In the genomic region with DNA sequence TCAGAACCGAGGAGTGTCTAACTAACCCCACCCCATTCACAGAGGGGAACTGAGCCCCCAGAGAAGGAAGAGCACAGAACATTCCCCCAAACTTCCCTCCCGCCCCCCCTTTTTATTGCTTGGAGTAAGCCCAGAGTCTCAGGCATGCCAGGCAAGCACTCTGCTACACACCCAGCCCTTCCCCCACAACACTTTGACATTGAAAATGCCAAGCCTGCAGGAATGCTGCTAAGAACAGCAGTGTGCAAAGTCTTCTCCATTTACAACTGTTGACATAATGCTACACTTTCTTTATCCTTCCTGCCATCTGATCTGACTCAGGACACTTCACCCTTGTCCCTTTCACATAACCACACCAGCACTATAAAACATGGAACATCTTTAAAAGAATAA, we compare ENCODE assay signal across 11 mouse cellular contexts. TPM values are rescaled to one million over a fixed set of nuclear protein-coding genes. Genes with fewer than 3 reads are reported as not detected.
A peak's percentile ranks its signal among the peaks of the same experiment; 100 is the strongest.
DNase-seq lines count a peak whose midpoint lies in the region; ATAC-seq and TF ChIP-seq lines count a peak whose summit lies in the region.
"Had no signal": no experiment of that assay in that cellular context is flagged by ENCODE, and none has a peak within 500 bp of the region (broad histone marks: within the 10 kb centered on the region; RNA-seq: fewer than 3 reads in every experiment).

No protein-coding gene starts in this region.

- WGBS in forebrain, embryonic 15.5 days = 41% methylated on average over 2 of the region's 2 CpGs
- WGBS in forebrain, embryonic 11.5 days = 66% methylated on average over 2 of the region's 2 CpGs
- 39% methylated on average over 2 of the region's 2 CpGs for WGBS in midbrain, embryonic 14.5 days
- WGBS in midbrain, embryonic 15.5 days = 57% methylated on average over 2 of the region's 2 CpGs
- 9% methylated on average over 2 of the region's 2 CpGs for WGBS in large intestine, adult 2 months
- WGBS in stomach, postnatal 0 days = 8% methylated on average over 2 of the region's 2 CpGs

- TF ChIP-seq EP300 in stomach, postnatal 0 days (optimal IDR thresholded peaks at IDR 0.05) = no peak

- H3K27me3 ChIP-seq in forebrain, embryonic 15.5 days = no peaks in the 10 kb centered on the region
- peaks cover 2% of the 10 kb centered on the region; the same call in 1 of the 2 replicates for H3K27me3 ChIP-seq in forebrain, embryonic 11.5 days (ENCODE audit: control insufficient read depth, insufficient read depth, low read length)
- no peaks in the 10 kb centered on the region for H3K27me3 ChIP-seq in midbrain, embryonic 14.5 days (ENCODE audit: control insufficient read depth, insufficient read depth, low read length)
- H3K27me3 ChIP-seq in midbrain, embryonic 15.5 days (replicated peaks) = peaks cover 3% of the 10 kb centered on the region; the same call in 1 of the 2 replicates
- no peaks in the 10 kb centered on the region for H3K27me3 ChIP-seq in stomach, postnatal 0 days (ENCODE audit: control insufficient read depth, insufficient read depth, low read length)

- no peak overlapping the region for H3K4me2 ChIP-seq in forebrain, embryonic 15.5 days (replicated peaks)
- no peak overlapping the region for H3K4me2 ChIP-seq in forebrain, embryonic 11.5 days (ENCODE audit: low read depth, low read length, severe bottlenecking)
- no peak overlapping the region for H3K4me2 ChIP-seq in midbrain, embryonic 14.5 days (ENCODE audit: low read length)
- H3K4me2 ChIP-seq in midbrain, embryonic 15.5 days = no peak overlapping the region
- 0 out of 2 replicates have a peak overlapping the region, but pooled peaks have one; percentile 4 for H3K4me2 ChIP-seq in stomach, postnatal 0 days (replicated peaks; ENCODE audit: low read depth)

- no peak overlapping the region for H3K9ac ChIP-seq in forebrain, embryonic 15.5 days (replicated peaks)
- no peak overlapping the region for H3K9ac ChIP-seq in forebrain, embryonic 11.5 days (ENCODE audit: low read length)
- no peak overlapping the region for H3K9ac ChIP-seq in midbrain, embryonic 14.5 days (replicated peaks; ENCODE audit: low read length)
- H3K9ac ChIP-seq in midbrain, embryonic 15.5 days = no peak overlapping the region
- H3K9ac ChIP-seq in stomach, postnatal 0 days (ENCODE audit: low read length) = 0 out of 2 replicates have a peak overlapping the region, but pooled peaks have one; percentile 43

- H3K27ac ChIP-seq in forebrain, embryonic 15.5 days (replicated peaks) = peak overlapping the region; percentile 38
- H3K27ac ChIP-seq in forebrain, embryonic 11.5 days (ENCODE audit: low read depth, low read length) = no peak overlapping the region
- no peak overlapping the region for H3K27ac ChIP-seq in midbrain, embryonic 14.5 days (replicated peaks; ENCODE audit: low read depth, low read length)
- H3K27ac ChIP-seq in midbrain, embryonic 15.5 days = no peak overlapping the region
- peak overlapping the region; percentile 82 for H3K27ac ChIP-seq in stomach, postnatal 0 days (replicated peaks)

- no peak for DNase-seq in forebrain, embryonic 11.5 days (ENCODE audit: low spot score)
- peak; percentile 25 for DNase-seq in midbrain, embryonic 14.5 days
- peak; percentile 92 for DNase-seq in large intestine, adult 2 months (ENCODE audit: low read depth, low spot score)
- DNase-seq in stomach, postnatal 0 days (ENCODE audit: low spot score) = peak; percentile 63
- no peak for DNase-seq in layer of hippocampus, postnatal 10 days (ENCODE audit: low spot score in 2 of 2)
- DNase-seq in gastrocnemius, postnatal 36 days = no peak
- DNase-seq: cerebellum, adult 8-10 months had no signal

- TF ChIP-seq CTCF in stomach, postnatal 0 days (IDR thresholded peaks at IDR 0.05; ENCODE audit: low read depth) = no peak

- H3K36me3 ChIP-seq in forebrain, embryonic 15.5 days = no peaks in the 10 kb centered on the region
- no peaks in the 10 kb centered on the region for H3K36me3 ChIP-seq in forebrain, embryonic 11.5 days (ENCODE audit: control insufficient read depth, insufficient read depth, low read length)
- no peaks in the 10 kb centered on the region for H3K36me3 ChIP-seq in midbrain, embryonic 14.5 days (ENCODE audit: control insufficient read depth, insufficient read depth, low read length)
- no peaks in the 10 kb centered on the region for H3K36me3 ChIP-seq in midbrain, embryonic 15.5 days (replicated peaks)
- no peaks in the 10 kb centered on the region for H3K36me3 ChIP-seq in stomach, postnatal 0 days (ENCODE audit: control insufficient read depth, insufficient read depth, low read length)

- H3K9me3 ChIP-seq in forebrain, embryonic 15.5 days = no peaks in the 10 kb centered on the region
- no peaks in the 10 kb centered on the region for H3K9me3 ChIP-seq in forebrain, embryonic 11.5 days (ENCODE audit: control insufficient read depth, low read length)
- no peaks in the 10 kb centered on the region for H3K9me3 ChIP-seq in midbrain, embryonic 14.5 days (ENCODE audit: control insufficient read depth, low read length)
- H3K9me3 ChIP-seq in midbrain, embryonic 15.5 days = no peaks in the 10 kb centered on the region
- H3K9me3 ChIP-seq in stomach, postnatal 0 days (ENCODE audit: control insufficient read depth, low read length) = no peaks in the 10 kb centered on the region

- intact Hi-C loops in gastrocnemius, postnatal 36 days (cut with DNase I) = no loop called here

- no peak overlapping the region for H3K4me3 ChIP-seq in forebrain, embryonic 15.5 days
- no peak overlapping the region for H3K4me3 ChIP-seq in forebrain, embryonic 11.5 days (ENCODE audit: low read depth, low read length)
- H3K4me3 ChIP-seq in midbrain, embryonic 14.5 days (replicated peaks; ENCODE audit: low read depth, low read length) = no peak overlapping the region
- no peak overlapping the region for H3K4me3 ChIP-seq in midbrain, embryonic 15.5 days
- H3K4me3 ChIP-seq in stomach, postnatal 0 days (ENCODE audit: low read depth, low read length) = no peak overlapping the region

- ATAC-seq in forebrain, embryonic 15.5 days (replicated peaks) = no peak
- no peak for ATAC-seq in forebrain, embryonic 11.5 days (replicated peaks; ENCODE audit: low FRiP score)
- ATAC-seq in midbrain, embryonic 14.5 days (ENCODE audit: low FRiP score, low TSS enrichment) = no peak
- no peak for ATAC-seq in midbrain, embryonic 15.5 days (replicated peaks)
- peak; percentile 70; the same call in 1 of the 2 replicates for ATAC-seq in stomach, postnatal 0 days (ENCODE audit: low FRiP score, low TSS enrichment)

- H3K4me1 ChIP-seq in forebrain, embryonic 15.5 days = peaks cover 13% of the 10 kb centered on the region
- H3K4me1 ChIP-seq in forebrain, embryonic 11.5 days (replicated peaks; ENCODE audit: control insufficient read depth, insufficient read depth, low read length) = 0 out of 2 replicates have a peak, but pooled peaks cover 2% of the 10 kb centered on the region
- H3K4me1 ChIP-seq in midbrain, embryonic 14.5 days (ENCODE audit: control insufficient read depth, insufficient read depth, low read length) = 0 out of 2 replicates have a peak, but pooled peaks cover 8% of the 10 kb centered on the region
- peaks cover 13% of the 10 kb centered on the region for H3K4me1 ChIP-seq in midbrain, embryonic 15.5 days
- peaks cover 9% of the 10 kb centered on the region for H3K4me1 ChIP-seq in stomach, postnatal 0 days (replicated peaks; ENCODE audit: control insufficient read depth, insufficient read depth)

RNA-seq across cellular contexts. Expression of gene Upk3a, which starts 4.3 kb away (rescaled TPM):
- 0.31 and 0.34 TPM in 2 replicates for polyA plus RNA-seq in forebrain, embryonic 15.5 days (2015; fragmentation: Nextera tagmentation; extraction: Ambion mirVana)
- not detected in 2 replicates for polyA plus RNA-seq in forebrain, embryonic 11.5 days (2014; fragmentation: Nextera tagmentation; extraction: Ambion mirVana)
- polyA plus RNA-seq in midbrain, embryonic 14.5 days (2014; fragmentation: Nextera tagmentation; extraction: Ambion mirVana) = 0.33 and 0.40 TPM in 2 replicates
- 0.83 and 1.2 TPM in 2 replicates for polyA plus RNA-seq in midbrain, embryonic 15.5 days (2015; fragmentation: Nextera tagmentation; extraction: Ambion mirVana)
- polyA plus RNA-seq in large intestine, adult 2 months (2012; rRNA removed) = 1.3 and 2.1 TPM in 2 replicates
- polyA plus RNA-seq in stomach, postnatal 0 days (2015; fragmentation: Nextera tagmentation; extraction: Ambion mirVana) = 5.7 and 7.0 TPM in 2 replicates
- total RNA-seq in layer of hippocampus, postnatal 10 days (2021) = under 1 TPM; 0.31 to 0.78 TPM
- not detected for total RNA-seq in gastrocnemius, postnatal 36 days (2021)
- total RNA-seq: granulocyte monocyte progenitor cell, adult 5-6 weeks had no signal
- polyA plus RNA-seq: neural tube, embryonic 11.5 days had no signal

RNA-seq across cellular contexts. Expression of gene Fam118a, which starts 16.1 kb away (rescaled TPM):
- polyA plus RNA-seq in forebrain, embryonic 15.5 days (2015; fragmentation: Nextera tagmentation; extraction: Ambion mirVana) = 32.4 and 33.5 TPM in 2 replicates
- polyA plus RNA-seq in forebrain, embryonic 11.5 days (2014; fragmentation: Nextera tagmentation; extraction: Ambion mirVana) = 25.3 and 27.4 TPM in 2 replicates
- polyA plus RNA-seq in midbrain, embryonic 14.5 days (2014; fragmentation: Nextera tagmentation; extraction: Ambion mirVana) = 24.1 and 28.0 TPM in 2 replicates
- 30.6 and 31.7 TPM in 2 replicates for polyA plus RNA-seq in midbrain, embryonic 15.5 days (2015; fragmentation: Nextera tagmentation; extraction: Ambion mirVana)
- polyA plus RNA-seq in large intestine, adult 2 months (2012; rRNA removed) = 16.8 and 30.6 TPM in 2 replicates
- polyA plus RNA-seq in stomach, postnatal 0 days (2015; fragmentation: Nextera tagmentation; extraction: Ambion mirVana) = 18.3 and 20.1 TPM in 2 replicates
- total RNA-seq in layer of hippocampus, postnatal 10 days (2021) = 10 to 100 TPM; 27.2 to 28.3 TPM
- total RNA-seq in gastrocnemius, postnatal 36 days (2021) = 1 to 10 TPM; 3.9 to 5.4 TPM

RNA-seq across cellular contexts. Expression of gene 5031439G07Rik, which starts 24.3 kb away (rescaled TPM):
- 22.1 and 27.7 TPM in 2 replicates for polyA plus RNA-seq in forebrain, embryonic 15.5 days (2015; fragmentation: Nextera tagmentation; extraction: Ambion mirVana)
- polyA plus RNA-seq in forebrain, embryonic 11.5 days (2014; fragmentation: Nextera tagmentation; extraction: Ambion mirVana) = 16.2 and 28.6 TPM in 2 replicates
- 22.0 and 23.2 TPM in 2 replicates for polyA plus RNA-seq in midbrain, embryonic 14.5 days (2014; fragmentation: Nextera tagmentation; extraction: Ambion mirVana)
- polyA plus RNA-seq in midbrain, embryonic 15.5 days (2015; fragmentation: Nextera tagmentation; extraction: Ambion mirVana) = 28.4 and 33.9 TPM in 2 replicates
- 11.0 and 11.1 TPM in 2 replicates for polyA plus RNA-seq in large intestine, adult 2 months (2012; rRNA removed)
- polyA plus RNA-seq in stomach, postnatal 0 days (2015; fragmentation: Nextera tagmentation; extraction: Ambion mirVana) = 6.6 and 14.7 TPM in 2 replicates
- 100 to 1,000 TPM; 102 to 128 TPM for total RNA-seq in layer of hippocampus, postnatal 10 days (2021)
- total RNA-seq in gastrocnemius, postnatal 36 days (2021) = 10 to 100 TPM; 78.0 to 86.5 TPM

Comparison
In these comparisons a context has a peak if more than half of its experiments do, and no peak if none do; other contexts are left out.
1. H3K27ac ChIP-seq: peak in forebrain, embryonic 15.5 days (single experiment) and stomach, postnatal 0 days (single experiment); none in forebrain, embryonic 11.5 days (single experiment), midbrain, embryonic 14.5 days (single experiment) and midbrain, embryonic 15.5 days (single experiment).
2. DNase-seq: peak in midbrain, embryonic 14.5 days (single experiment), large intestine, adult 2 months (single experiment) and stomach, postnatal 0 days (single experiment); none in forebrain, embryonic 11.5 days (single experiment), layer of hippocampus, postnatal 10 days (0 of 2) and gastrocnemius, postnatal 36 days (0 of 2).